Mouse (Mus musculus): ENCODE measurements at regions not wholly inside any gene's neighbourhood (a gene's known extent, or its start where the extent isn't known, plus 50 kb on each side); places are given as distances from the start of the nearest gene placed in this dataset.

DNA sequence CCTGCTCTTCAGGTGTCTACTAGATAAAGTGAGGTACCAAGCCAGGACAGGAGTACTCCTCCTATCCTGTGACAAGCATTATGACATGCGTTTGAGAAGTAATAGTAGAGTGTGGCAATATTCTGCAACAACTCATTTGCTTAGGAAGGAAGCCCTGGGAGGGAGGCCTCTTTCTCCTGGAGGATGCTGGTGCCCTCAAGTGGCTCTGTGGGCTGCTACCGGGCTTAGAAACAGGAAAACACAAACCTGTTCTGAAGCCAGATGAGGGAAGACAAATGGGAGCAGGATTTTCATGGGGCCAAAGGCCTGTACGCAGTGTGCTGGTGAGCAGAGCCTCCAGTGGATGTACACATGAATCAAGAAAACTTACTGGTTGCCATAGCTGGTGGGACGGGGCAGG is 123.8 kb upstream of the Diaph3 start:
- TF ChIP-seq SRF (IDR thresholded peaks at IDR 0.05; ENCODE audit: control insufficient read depth, insufficient read length, low read depth): no peak
- no peak for TF ChIP-seq CEBPB (IDR thresholded peaks at IDR 0.05; ENCODE audit: insufficient read depth, poor library complexity, severe bottlenecking)
- TF ChIP-seq POLR2A (IDR thresholded peaks at IDR 0.05; ENCODE audit: insufficient read length, low read depth): no peak
- TF ChIP-seq MAX (IDR thresholded peaks at IDR 0.05; ENCODE audit: low read depth): no peak

All from myocyte (in vitro differentiated cells).